Mouse (Mus musculus) liver, embryonic 14.5 days (tissue): Measurements from ENCODE around the gene Zmynd12.

Experiments
- CTCF ChIP-seq: IDR thresholded peaks from 2 replicates; pipeline ENCODE4 v1.5.1; 2016; ENCODE audit warnings: antibody characterized with exemption, low read depth, control low read depth
- EP300 ChIP-seq: IDR thresholded peaks from 2 replicates; pipeline ENCODE4 v1.6.1; 2016; ENCODE audit warnings: antibody characterized with exemption, low read depth

DNA sequence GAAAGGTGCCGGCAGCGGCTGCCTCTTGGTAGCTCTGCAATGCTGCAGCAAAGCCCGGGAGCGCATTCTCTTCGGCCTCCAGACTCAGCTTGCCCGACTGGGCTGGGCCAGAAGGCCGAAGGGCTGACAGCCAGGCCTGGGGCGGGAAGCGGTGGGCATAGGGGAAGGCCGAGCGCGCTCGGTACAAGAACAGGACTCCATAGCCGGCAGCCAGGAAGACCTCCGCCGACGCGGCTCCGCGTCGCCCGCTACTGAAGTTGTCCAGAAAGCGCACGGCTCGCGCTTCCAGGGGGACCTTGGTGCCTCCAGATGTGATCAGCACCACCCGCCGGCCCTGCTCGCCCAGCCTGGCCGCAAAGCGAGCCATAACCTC lies 707 bp upstream of the Zmynd12 start:
- TF ChIP-seq CTCF: no peak
- no peak for TF ChIP-seq EP300
